Mouse (Mus musculus) ES-E14 (cell line): ENCODE measurements at regions not wholly inside any gene's neighbourhood (a gene's known extent, or its start where the extent isn't known, plus 50 kb on each side); places are given as distances from the start of the nearest gene placed in this dataset.

Source experiments
- CHD2 ChIP-seq: IDR thresholded peaks from 2 replicates; pipeline ENCODE4 v1.6.1; 2014; ENCODE audit warnings: mild to moderate bottlenecking, low read depth, low read length, inconsistent platforms
- HCFC1 ChIP-seq: IDR thresholded peaks from 2 replicates; pipeline ENCODE4 v1.6.1; 2012; ENCODE audit warnings: low read length, inconsistent platforms, borderline replicate concordance; ENCODE audit not compliant: insufficient read depth
- MAFK ChIP-seq: IDR thresholded peaks from 2 replicates; pipeline ENCODE4 v1.6.1; 2014; ENCODE audit warnings: mild to moderate bottlenecking, low read depth, low read length, inconsistent platforms; ENCODE audit not compliant: insufficient read depth

DNA sequence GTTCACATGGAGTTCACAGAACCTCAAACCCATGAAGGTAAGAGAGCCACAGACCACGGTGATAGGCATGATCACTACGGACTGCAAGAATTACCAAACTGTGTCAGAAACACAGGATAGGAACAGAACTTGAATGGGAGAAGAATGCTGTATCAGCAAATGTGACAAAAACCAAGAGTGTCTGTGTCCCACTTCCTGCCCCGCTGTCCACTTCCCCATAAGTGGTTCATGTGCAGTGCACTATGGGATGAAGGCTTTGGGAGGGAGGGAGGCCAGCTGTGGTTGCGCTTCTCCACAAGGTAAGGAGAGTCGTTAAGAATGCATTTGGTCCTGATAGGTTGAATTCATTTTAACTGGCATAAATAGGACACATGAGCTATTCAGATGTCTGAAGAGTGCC, 313.8 kb upstream of the Cdh4 start:
- no peak for TF ChIP-seq HCFC1
- TF ChIP-seq MAFK = peak; percentile 59; the same call in 1 of the 2 replicates
- no peak for TF ChIP-seq CHD2
